Mouse (Mus musculus) heart, embryonic 16.5 days (tissue): ENCODE measurements around the gene Slc4a11. TPM values are rescaled to one million over a fixed set of nuclear protein-coding genes. Genes with fewer than 3 reads are reported as not detected.

Source experiments
- ATAC-seq: fragments of 200-750 bp; cut with Nextera tagmentation; replicated peaks from 2 replicates; pipeline ENCODE4 v1.8.0; 2017; ENCODE audit warnings: moderate number of reproducible peaks; ENCODE audit not compliant: insufficient read depth, low FRiP score; ENCODE audit errors: extremely low read depth
- H3K27ac ChIP-seq: fragments of 300-500 bp; sonication (generic); 2 replicates; pipeline ENCODE4 v1.5.1; 2014; ENCODE audit warnings: mild to moderate bottlenecking, low read length, control low read depth, moderate library complexity
- H3K27me3 ChIP-seq: fragments of 300-500 bp; sonication (generic); 2 replicates; pipeline ENCODE4 v1.6.1; 2014; ENCODE audit warnings: low read length, mixed read lengths; ENCODE audit not compliant: control insufficient read depth, insufficient read depth
- H3K36me3 ChIP-seq: fragments of 300-500 bp; sonication (generic); 2 replicates; pipeline ENCODE4 v1.6.1; 2014; ENCODE audit not compliant: control insufficient read depth, insufficient read depth
- H3K4me1 ChIP-seq: fragments of 300-500 bp; sonication (generic); 2 replicates; pipeline ENCODE4 v1.6.1; 2014; ENCODE audit warnings: low read length, mixed read lengths; ENCODE audit not compliant: control insufficient read depth, insufficient read depth
- H3K4me2 ChIP-seq: fragments of 300-500 bp; sonication (generic); 2 replicates; pipeline ENCODE4 v1.6.1; 2014; ENCODE audit warnings: low read depth, mild to moderate bottlenecking, control low read depth, low read length
- H3K4me3 ChIP-seq: fragments of 300-500 bp; sonication (generic); 2 replicates; pipeline ENCODE4 v1.5.1; 2014; ENCODE audit warnings: mild to moderate bottlenecking, control low read depth, low read length
- H3K9ac ChIP-seq: fragments of 300-500 bp; sonication (generic); 2 replicates; pipeline ENCODE4 v1.6.1; 2014; ENCODE audit warnings: low read length, control low read depth
- H3K9me3 ChIP-seq: fragments of 300-500 bp; sonication (generic); replicated peaks from 2 replicates; pipeline ENCODE4 v1.6.1; 2016; ENCODE audit warnings: low read length; ENCODE audit not compliant: control insufficient read depth
- WGBS: fragments of 180-500 bp; shearing (Covaris S2); extraction: QIAGEN DNeasy Blood & Tissue Kit; methylation state at CpG from one replicate; pipeline ENCODE4 v1.1.7; 2014; 5-methylcytosine and 5-hydroxymethylcytosine counted together
- polyA plus RNA-seq: library from polyadenylated mRNA; unstranded; fragments of >200 nt; fragmentation: Nextera tagmentation; extraction: Ambion mirVana; gene quantifications from 2 replicates; pipeline ENCODE4 v1.2.1, GENCODE M21; 2015

The Slc4a11 gene
- polyA plus RNA-seq, 1 experiment from 2014 or later: 0.34 TPM

DNA sequence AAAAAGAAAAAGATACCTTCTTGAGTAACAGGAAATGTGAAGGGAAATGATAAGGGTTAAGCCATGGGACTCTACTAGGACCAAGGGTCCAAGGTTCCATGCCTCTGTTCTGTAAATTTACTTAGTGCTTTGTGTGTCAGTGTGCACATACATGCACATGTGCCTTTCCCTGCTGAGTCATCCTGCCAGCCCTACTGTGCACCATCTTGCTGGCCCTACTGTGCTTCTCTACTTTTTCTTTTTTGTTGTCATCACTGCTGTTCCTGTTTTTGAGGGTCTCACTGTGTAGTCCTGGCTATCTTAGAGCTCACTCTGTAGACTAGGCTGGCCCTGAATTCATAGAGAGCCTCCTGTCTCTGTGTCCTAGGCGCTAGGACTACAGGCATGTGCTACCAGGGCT is 30.4 kb upstream of the Slc4a11 start:
- H3K27ac ChIP-seq: no peak overlapping the region
- 84% methylated on average over 1 of the region's 1 CpGs for WGBS
- ATAC-seq: no peak
- no peak overlapping the region for H3K9ac ChIP-seq
- no peaks in the 10 kb centered on the region for H3K27me3 ChIP-seq
- H3K4me2 ChIP-seq: no peak overlapping the region
- H3K9me3 ChIP-seq: 0 out of 2 replicates have a peak, but pooled peaks cover 3% of the 10 kb centered on the region
- H3K36me3 ChIP-seq: peaks cover 79% of the 10 kb centered on the region
- H3K4me3 ChIP-seq: no peak overlapping the region
- no peaks in the 10 kb centered on the region for H3K4me1 ChIP-seq

DNA sequence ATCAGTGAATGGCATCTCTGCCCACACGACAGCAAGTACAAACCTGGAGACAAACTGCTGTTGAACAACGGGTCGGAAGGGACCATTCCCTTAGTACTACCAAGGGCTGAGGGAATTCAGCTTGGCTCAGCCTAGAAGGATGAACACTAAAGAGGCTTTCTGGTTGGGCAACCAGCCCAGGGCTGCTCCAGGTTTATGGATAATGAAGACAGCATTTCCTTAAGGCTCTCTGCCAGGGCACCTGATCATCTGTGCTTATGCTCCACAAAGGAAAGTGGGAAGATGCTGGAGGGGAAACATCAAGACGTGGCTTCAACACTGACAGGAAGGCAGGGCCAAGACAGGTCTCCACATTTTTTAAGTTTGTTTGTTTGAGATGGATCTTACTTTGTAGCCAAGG is 27.1 kb upstream of the Slc4a11 start:
- no peaks in the 10 kb centered on the region for H3K4me1 ChIP-seq
- no peak overlapping the region for H3K4me2 ChIP-seq
- no peak overlapping the region for H3K27ac ChIP-seq
- H3K27me3 ChIP-seq: no peaks in the 10 kb centered on the region
- WGBS: 89% methylated on average over 4 of the region's 4 CpGs
- H3K9me3 ChIP-seq: 0 out of 2 replicates have a peak, but pooled peaks cover 3% of the 10 kb centered on the region
- ATAC-seq: no peak
- H3K4me3 ChIP-seq: no peak overlapping the region
- H3K9ac ChIP-seq: no peak overlapping the region
- peaks cover 66% of the 10 kb centered on the region for H3K36me3 ChIP-seq

- Histone ChIP-seq H3K4me2 (no peak overlapping the region), H3K36me3 (peaks cover 39% of the 10 kb centered on the region), H3K4me1 (no peaks in the 10 kb centered on the region), H3K27me3 (no peaks in the 10 kb centered on the region), H3K4me3 (no peak overlapping the region), H3K27ac (no peak overlapping the region), H3K9ac (no peak overlapping the region), H3K9me3 (no peaks in the 10 kb centered on the region)
- 0 out of 2 replicates have a peak, but pooled peaks have one; percentile 18 for ATAC-seq
- WGBS: 62% methylated on average over 6 of the region's 6 CpGs
Observed at GRCm38 (mm10) chr2:130717951-130718350, 20.6 kb upstream of the Slc4a11 start.

- WGBS: 59% methylated on average over 10 of the region's 10 CpGs
- H3K4me1 ChIP-seq: peaks cover 10% of the 10 kb centered on the region
- peaks cover 41% of the 10 kb centered on the region for H3K36me3 ChIP-seq
- no peak for ATAC-seq
- H3K27me3 ChIP-seq: no peaks in the 10 kb centered on the region
- H3K9me3 ChIP-seq: no peaks in the 10 kb centered on the region
- no peak overlapping the region for H3K4me3 ChIP-seq
- no peak overlapping the region for H3K4me2 ChIP-seq
- no peak overlapping the region for H3K27ac ChIP-seq
- H3K9ac ChIP-seq: no peak overlapping the region
Observed at GRCm38 (mm10) chr2:130707057-130707456, 9.7 kb upstream of the Slc4a11 start.

- Histone ChIP-seq H3K9me3 (no peaks in the 10 kb centered on the region), H3K4me1 (peaks cover 10% of the 10 kb centered on the region), H3K27ac (no peak overlapping the region), H3K27me3 (no peaks in the 10 kb centered on the region), H3K9ac (no peak overlapping the region), H3K4me3 (no peak overlapping the region), H3K36me3 (peaks cover 37% of the 10 kb centered on the region), H3K4me2 (no peak overlapping the region)
- WGBS: 60% methylated on average over 4 of the region's 4 CpGs
- ATAC-seq: no peak
Observed at GRCm38 (mm10) chr2:130706602-130707001, 9.3 kb upstream of the Slc4a11 start.

DNA sequence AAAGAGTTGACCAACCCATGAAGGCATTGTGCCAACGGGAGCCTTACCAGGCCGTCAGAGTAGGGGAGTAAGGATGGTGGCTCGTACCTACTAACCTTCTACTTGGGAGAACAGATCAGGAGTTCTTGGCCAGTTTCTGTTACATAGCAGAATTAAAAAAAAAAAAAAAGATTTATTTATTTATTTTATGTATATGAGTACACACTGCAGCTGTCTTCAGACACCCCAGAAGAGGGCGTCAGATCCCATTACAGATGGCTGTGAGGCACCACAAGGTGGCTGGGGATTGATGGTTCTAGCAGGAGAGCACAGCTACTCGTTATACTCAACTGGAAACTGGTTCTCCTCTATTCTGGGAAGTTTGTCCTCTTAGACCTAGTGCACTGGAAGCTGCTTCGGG is 7.9 kb upstream of the Slc4a11 start:
- no peak for ATAC-seq
- Histone ChIP-seq H3K4me1 (peaks cover 10% of the 10 kb centered on the region), H3K27ac (no peak overlapping the region), H3K9ac (no peak overlapping the region), H3K9me3 (no peaks in the 10 kb centered on the region), H3K27me3 (0 out of 2 replicates have a peak, but pooled peaks cover under 1% of the 10 kb centered on the region), H3K4me2 (no peak overlapping the region), H3K4me3 (no peak overlapping the region), H3K36me3 (peaks cover 25% of the 10 kb centered on the region)
- 70% methylated on average over 6 of the region's 6 CpGs for WGBS

DNA sequence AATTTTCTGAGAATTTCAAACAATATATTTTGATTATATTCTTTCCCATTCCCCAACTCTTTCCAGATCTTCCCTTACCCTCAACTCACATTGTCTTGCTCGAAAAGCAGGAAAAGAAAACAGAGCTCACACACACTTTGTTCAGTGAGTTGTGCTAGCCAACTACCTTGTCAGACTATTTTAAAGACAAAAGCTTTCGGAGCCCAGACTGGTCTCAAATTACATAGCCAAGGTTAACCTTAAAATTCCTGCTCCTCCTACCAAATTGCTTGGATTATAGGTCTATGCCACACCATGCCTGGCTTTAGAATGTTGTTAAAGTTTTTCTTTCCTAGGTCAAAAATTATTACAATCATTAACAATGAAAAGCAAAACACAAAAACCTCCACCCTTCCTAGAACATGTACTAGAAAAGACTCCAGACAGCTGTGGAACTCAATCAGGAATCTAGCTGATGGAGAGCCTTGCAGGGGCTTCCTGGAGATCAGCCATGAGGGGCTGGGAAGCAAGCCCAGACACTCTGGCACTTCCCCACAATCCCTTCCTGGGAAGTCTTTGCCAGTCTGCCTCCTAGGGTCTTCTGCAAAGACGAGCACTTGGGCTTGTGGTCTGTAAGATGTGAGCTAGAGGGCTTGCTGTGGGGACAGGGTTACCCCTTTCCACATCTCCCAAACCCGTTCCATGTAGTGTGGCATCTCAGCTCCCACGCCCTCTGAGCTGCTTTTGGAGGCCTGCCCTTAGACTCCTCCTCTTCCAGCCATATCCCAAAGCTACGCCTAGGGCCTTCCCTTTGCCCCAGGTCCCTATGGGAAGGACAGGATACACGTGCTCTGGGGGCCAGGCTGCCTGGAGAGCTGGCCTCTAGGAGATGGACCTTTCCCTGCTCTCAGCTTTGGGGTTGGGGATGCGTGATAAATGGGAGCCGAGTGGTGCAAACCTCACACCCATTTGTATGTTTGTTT is 7.0 kb upstream of the Slc4a11 start:
- Histone ChIP-seq H3K4me3 (no peak overlapping the region), H3K27me3 (0 out of 2 replicates have a peak, but pooled peaks cover 6% of the 10 kb centered on the region), H3K9me3 (no peaks in the 10 kb centered on the region), H3K36me3 (peaks cover 17% of the 10 kb centered on the region), H3K4me2 (no peak overlapping the region), H3K9ac (no peak overlapping the region), H3K4me1 (peaks cover 10% of the 10 kb centered on the region), H3K27ac (peak overlapping the region; percentile 37; the same call in 1 of the 2 replicates)
- 61% methylated on average over 9 of the region's 9 CpGs for WGBS
- ATAC-seq: peak; percentile 67

DNA sequence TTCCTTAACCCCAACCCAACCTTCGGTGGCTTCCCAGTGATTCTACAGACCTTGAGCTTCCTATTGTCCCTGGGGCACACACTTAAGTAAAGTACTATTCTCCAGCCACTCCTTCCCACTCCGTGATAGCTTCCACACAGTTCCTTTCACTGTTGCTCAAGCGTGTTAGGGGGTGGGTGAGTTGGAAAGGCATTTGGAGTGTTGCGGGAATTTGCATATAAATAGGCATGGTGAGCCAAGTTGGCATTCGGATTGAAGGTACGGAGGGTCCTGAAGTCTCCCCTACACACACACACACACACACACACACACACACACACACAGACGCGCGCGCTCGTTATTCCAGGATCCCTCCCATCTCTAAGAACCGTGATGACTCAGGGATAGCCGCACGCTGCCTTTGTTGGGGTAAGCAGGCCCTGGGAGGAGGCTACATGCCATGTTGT is 525 bp upstream of the Slc4a11 start:
- H3K9ac ChIP-seq: peak overlapping the region; percentile 69
- peak overlapping the region; percentile 61 for H3K4me3 ChIP-seq
- H3K9me3 ChIP-seq: no peaks in the 10 kb centered on the region
- ATAC-seq: peak; percentile 4; the same call in 1 of the 2 replicates
- no peak overlapping the region for H3K27ac ChIP-seq
- H3K4me1 ChIP-seq: peaks cover 9% of the 10 kb centered on the region; the same call in 1 of the 2 replicates
- WGBS: 5% methylated on average over 14 of the region's 14 CpGs
- no peaks in the 10 kb centered on the region for H3K36me3 ChIP-seq
- H3K27me3 ChIP-seq: peaks cover 43% of the 10 kb centered on the region
- peak overlapping the region; percentile 99 for H3K4me2 ChIP-seq

DNA sequence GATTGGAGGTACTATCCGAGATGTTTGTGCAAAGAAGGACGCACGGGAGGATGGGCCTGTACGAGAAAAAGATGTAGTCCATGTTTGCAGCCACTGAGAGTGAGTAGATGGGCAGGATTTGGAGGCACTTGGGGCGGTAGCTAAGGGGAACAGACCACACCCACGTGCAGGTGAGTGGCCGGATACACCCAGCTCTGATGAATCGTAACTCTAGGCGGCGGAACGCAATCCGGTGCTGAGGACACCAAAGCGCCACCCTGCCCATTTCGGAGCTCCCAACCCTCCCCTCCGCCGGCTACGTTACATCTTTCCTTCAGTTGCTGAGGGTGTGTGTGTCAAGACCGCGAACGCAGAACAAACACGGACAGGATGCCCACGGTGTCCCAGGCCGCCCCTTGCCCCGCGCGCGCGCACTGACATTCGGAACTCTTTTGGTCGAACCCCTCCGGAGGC is 593 bp downstream of the Slc4a11 start:
- H3K27ac ChIP-seq: no peak overlapping the region
- H3K9ac ChIP-seq: peak overlapping the region; percentile 69
- no peaks in the 10 kb centered on the region for H3K9me3 ChIP-seq
- no peaks in the 10 kb centered on the region for H3K36me3 ChIP-seq
- H3K27me3 ChIP-seq: peaks cover 43% of the 10 kb centered on the region
- peak overlapping the region; percentile 61 for H3K4me3 ChIP-seq
- ATAC-seq: no peak
- WGBS: 1% methylated on average over 31 of the region's 31 CpGs
- peaks cover 9% of the 10 kb centered on the region; the same call in 1 of the 2 replicates for H3K4me1 ChIP-seq
- peak overlapping the region; percentile 99 for H3K4me2 ChIP-seq
